ENCODE assay signal across 8 mouse cellular contexts in genomic region chr7:125551766-125552709, GRCm38 (mm10). TPM values are rescaled to one million over a fixed set of nuclear protein-coding genes. Genes with fewer than 3 reads are reported as not detected.
A peak's percentile ranks its signal among the peaks of the same experiment; 100 is the strongest.
DNase-seq lines count a peak whose midpoint lies in the region; ATAC-seq lines count a peak whose summit lies in the region.

Il4ra (plus strand) TSS chr7:125552120.

- peak; percentile 88 to 90 for DNase-seq in adrenal gland, adult 18-20 months (ENCODE audit: low spot score in 2 of 2)
- peak; percentile 94 for DNase-seq in embryo, embryonic 10.5 days (ENCODE audit: low spot score)
- peak; percentile 82 for DNase-seq in gastrocnemius, postnatal 10 days
- DNase-seq in hindlimb bud, embryonic 11.5 days (ENCODE audit: extremely low spot score, low read depth, low spot score), result peak; percentile 20
- DNase-seq in left cerebral cortex, postnatal 14 days (ENCODE audit: low spot score in 2 of 2), result peak; percentile 67
- peak; percentile 71 for DNase-seq in right cerebral cortex, postnatal 14 days
- peak; percentile 80 for DNase-seq in urinary bladder, postnatal 25 days (ENCODE audit: low spot score)

- peak; percentile 94 for ATAC-seq in megakaryocyte-erythroid progenitor cell, adult 5-6 weeks (replicated peaks; ENCODE audit: low FRiP score, low TSS enrichment, poor library complexity, severe bottlenecking)

- intact Hi-C loops in left cerebral cortex, postnatal 14 days (cut with DNase I), result no loop called here

RNA-seq across cellular contexts. Expression of gene Il4ra, which starts in this region (rescaled TPM):
- 100 to 1,000 TPM in 1 of 2 experiments, 10 to 100 TPM in 1; 39.6 to 199 TPM for total RNA-seq in adrenal gland, adult 18-20 months (2021)
- total RNA-seq in gastrocnemius, postnatal 10 days (2021), result 10 to 100 TPM in 1 of 2 experiments, 1 to 10 TPM in 1; 9.4 to 11.8 TPM
- 1 to 10 TPM; 5.0 to 6.5 TPM for total RNA-seq in left cerebral cortex, postnatal 14 days (2021)
- total RNA-seq in megakaryocyte-erythroid progenitor cell, adult 5-6 weeks (2014; fragmentation: Nextera tagmentation), result 1.8 and 2.0 TPM in 2 replicates
- total RNA-seq in megakaryocyte-erythroid progenitor cell, adult 5-6 weeks (2017), result 2.2 and 3.2 TPM in 2 replicates

Comparison
In these comparisons a context has a peak if more than half of its experiments do, and no peak if none do; other contexts are left out.
1. Peak in every context shown above with its lines: DNase-seq and ATAC-seq.
2. DNase-seq: peak in every context shown above with its lines; median percentile 94 in embryo, embryonic 10.5 days; 89 in adrenal gland, adult 18-20 months; 82 in gastrocnemius, postnatal 10 days; 80 in urinary bladder, postnatal 25 days; 71 in right cerebral cortex, postnatal 14 days; 67 in left cerebral cortex, postnatal 14 days; 20 in hindlimb bud, embryonic 11.5 days.